Mouse (Mus musculus) lung, embryonic 15.5 days (tissue): Measurements from ENCODE around the gene Trdn. TPM values are rescaled to one million over a fixed set of nuclear protein-coding genes. Genes with fewer than 3 reads are reported as not detected.

Experiments used
- ATAC-seq: fragments of 200-750 bp; cut with Nextera tagmentation; 2 replicates; pipeline ENCODE4 v1.8.0; 2017; ENCODE audit warnings: moderate number of reproducible peaks, borderline replicate concordance; ENCODE audit not compliant: low FRiP score, low TSS enrichment; ENCODE audit errors: extremely low read depth
- H3K27ac ChIP-seq: fragments of 300-500 bp; sonication (generic); 2 replicates; pipeline ENCODE4 v1.5.1; 2015; ENCODE audit warnings: moderate library complexity, mild to moderate bottlenecking, inconsistent platforms
- H3K27me3 ChIP-seq: fragments of 300-500 bp; sonication (generic); 2 replicates; pipeline ENCODE4 v1.6.1; 2015; ENCODE audit warnings: inconsistent platforms
- H3K36me3 ChIP-seq: fragments of 300-500 bp; sonication (generic); 2 replicates; pipeline ENCODE4 v1.6.1; 2015; ENCODE audit warnings: inconsistent platforms
- H3K4me1 ChIP-seq: fragments of 300-500 bp; sonication (generic); 2 replicates; pipeline ENCODE4 v1.6.1; 2015; ENCODE audit warnings: inconsistent platforms
- H3K4me2 ChIP-seq: fragments of 300-500 bp; sonication (generic); 2 replicates; pipeline ENCODE4 v1.6.1; 2015; ENCODE audit warnings: inconsistent platforms, mild to moderate bottlenecking, moderate library complexity
- H3K4me3 ChIP-seq: fragments of 300-500 bp; sonication (generic); 2 replicates; pipeline ENCODE4 v1.5.1; 2015; ENCODE audit warnings: mild to moderate bottlenecking, inconsistent platforms
- H3K9ac ChIP-seq: fragments of 300-500 bp; sonication (generic); 2 replicates; pipeline ENCODE4 v1.6.1; 2015; ENCODE audit warnings: inconsistent platforms
- H3K9me3 ChIP-seq: fragments of 300-500 bp; sonication (generic); 2 replicates; pipeline ENCODE4 v1.6.1; 2016; ENCODE audit warnings: inconsistent platforms
- WGBS: fragments of 180-500 bp; shearing (Covaris S2); methylation state at CpG from one replicate; pipeline ENCODE4 v1.1.7; 2015; 5-methylcytosine and 5-hydroxymethylcytosine counted together
- polyA plus RNA-seq: library from polyadenylated mRNA; unstranded; fragments of >200 nt; fragmentation: Nextera tagmentation; extraction: Ambion mirVana; gene quantifications from 2 replicates; pipeline ENCODE4 v1.2.1, GENCODE M21; 2015

The Trdn gene
- polyA plus RNA-seq, result 5.6 and 10.3 TPM in 2 replicates

DNA sequence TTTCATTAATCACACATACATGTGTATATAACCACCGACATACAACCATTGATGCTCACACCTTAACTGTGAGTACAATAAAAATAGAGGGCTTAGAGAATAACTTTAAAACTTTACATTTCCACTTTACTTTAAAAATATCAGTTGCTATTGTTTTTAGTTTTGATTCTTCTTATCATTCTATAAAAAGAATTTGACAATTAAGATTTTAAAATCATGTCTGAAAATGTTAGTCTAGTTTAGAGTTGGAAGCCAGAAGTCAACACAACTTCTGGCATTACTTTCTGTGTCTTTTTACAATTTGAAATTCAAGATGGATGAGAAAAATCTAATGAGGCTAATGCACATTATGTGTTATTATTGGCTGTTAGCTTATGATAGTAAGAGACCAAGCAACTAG is at the start of gene Trdn:
TSS of gene Trdn (plus strand) at position 301 of the 400 bp plus-strand sequence.
- Histone ChIP-seq H3K4me1 (no peaks in the 10 kb centered on the region), H3K27me3 (no peaks in the 10 kb centered on the region), H3K4me2 (no peak within 1 kb of the TSS), H3K36me3 (no peaks in the 10 kb centered on the region), H3K27ac (no peak within 1 kb of the TSS), H3K9ac (no peak within 1 kb of the TSS), H3K4me3 (no peak within 1 kb of the TSS), H3K9me3 (no peaks in the 10 kb centered on the region)
- 84% methylated on average over 1 of the region's 1 CpGs for WGBS
- no peak for ATAC-seq

DNA sequence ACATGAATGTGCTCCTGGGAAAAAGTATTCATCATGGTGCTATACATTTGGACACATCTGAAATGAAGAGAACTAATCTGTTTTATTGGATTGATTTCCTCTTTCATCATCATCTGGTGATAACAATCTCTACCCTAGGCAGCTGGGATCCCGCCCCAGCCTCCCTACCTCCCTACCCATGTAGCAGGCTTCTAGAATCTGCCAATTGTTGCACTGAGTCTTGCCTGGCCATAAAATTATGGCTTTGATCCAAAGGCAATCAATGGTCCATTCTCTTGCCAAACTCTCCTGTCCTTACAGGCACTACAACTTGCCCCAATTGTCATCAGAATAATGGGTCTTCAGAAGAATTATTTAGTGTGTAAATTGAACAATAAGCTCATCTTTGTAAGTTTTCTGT is 19.6 kb upstream of the Trdn start:
- Histone ChIP-seq H3K36me3 (no peaks in the 10 kb centered on the region), H3K4me3 (no peak overlapping the region), H3K27ac (no peak overlapping the region), H3K9me3 (no peaks in the 10 kb centered on the region), H3K27me3 (no peaks in the 10 kb centered on the region), H3K9ac (no peak overlapping the region), H3K4me2 (no peak overlapping the region), H3K4me1 (no peaks in the 10 kb centered on the region)
- ATAC-seq, result no peak
- WGBS, result 65% methylated on average over 1 of the region's 1 CpGs

DNA sequence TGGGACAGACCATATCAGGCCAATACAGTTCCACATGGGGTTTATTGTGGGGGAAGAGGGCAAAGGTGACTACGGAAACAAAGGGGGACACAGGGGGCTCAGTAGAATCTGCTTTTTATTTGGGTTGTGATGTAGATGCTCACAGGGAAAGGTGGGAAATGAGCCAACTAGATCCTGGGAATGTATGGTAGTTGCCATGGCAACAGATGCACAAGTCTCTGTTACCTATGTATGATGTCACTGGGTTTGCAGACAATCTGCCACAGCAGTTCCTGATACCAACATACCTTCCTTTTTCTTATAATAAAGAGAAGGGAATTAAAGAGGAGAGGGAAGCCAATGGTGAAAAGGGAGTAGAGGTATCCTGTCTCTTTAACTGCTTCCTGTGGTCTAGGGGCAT is 14.8 kb upstream of the Trdn start:
- Histone ChIP-seq H3K9ac (no peak overlapping the region), H3K4me1 (no peaks in the 10 kb centered on the region), H3K9me3 (no peaks in the 10 kb centered on the region), H3K36me3 (no peaks in the 10 kb centered on the region), H3K27ac (no peak overlapping the region), H3K4me3 (no peak overlapping the region), H3K27me3 (no peaks in the 10 kb centered on the region), H3K4me2 (no peak overlapping the region)
- 90% methylated on average over 1 of the region's 1 CpGs for WGBS
- no peak for ATAC-seq

DNA sequence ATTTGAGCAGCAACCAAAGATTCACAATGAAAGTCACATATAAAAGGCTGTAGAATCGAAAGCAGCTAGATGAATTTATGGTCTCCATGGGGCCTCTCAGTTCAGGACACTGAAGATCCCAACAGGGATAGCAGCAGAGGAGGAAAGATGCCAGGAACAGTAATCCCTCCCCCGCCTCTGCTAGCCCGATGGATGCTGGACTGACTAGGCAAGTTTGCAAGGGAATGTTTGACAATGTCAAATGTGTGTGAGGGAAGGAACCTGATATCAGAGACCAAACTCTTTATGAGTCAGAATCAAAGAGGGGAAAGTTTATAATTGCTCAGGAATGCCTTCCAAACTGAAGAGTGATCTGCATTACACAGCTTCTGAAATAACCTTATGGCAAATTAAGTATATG is 7.2 kb upstream of the Trdn start:
- H3K4me1 ChIP-seq, result no peaks in the 10 kb centered on the region
- no peak overlapping the region for H3K9ac ChIP-seq
- H3K27me3 ChIP-seq, result no peaks in the 10 kb centered on the region
- no peak overlapping the region for H3K4me3 ChIP-seq
- H3K36me3 ChIP-seq, result no peaks in the 10 kb centered on the region
- no peak for ATAC-seq
- 59% methylated on average over 3 of the region's 3 CpGs for WGBS
- H3K9me3 ChIP-seq, result no peaks in the 10 kb centered on the region
- H3K4me2 ChIP-seq, result no peak overlapping the region
- no peak overlapping the region for H3K27ac ChIP-seq

DNA sequence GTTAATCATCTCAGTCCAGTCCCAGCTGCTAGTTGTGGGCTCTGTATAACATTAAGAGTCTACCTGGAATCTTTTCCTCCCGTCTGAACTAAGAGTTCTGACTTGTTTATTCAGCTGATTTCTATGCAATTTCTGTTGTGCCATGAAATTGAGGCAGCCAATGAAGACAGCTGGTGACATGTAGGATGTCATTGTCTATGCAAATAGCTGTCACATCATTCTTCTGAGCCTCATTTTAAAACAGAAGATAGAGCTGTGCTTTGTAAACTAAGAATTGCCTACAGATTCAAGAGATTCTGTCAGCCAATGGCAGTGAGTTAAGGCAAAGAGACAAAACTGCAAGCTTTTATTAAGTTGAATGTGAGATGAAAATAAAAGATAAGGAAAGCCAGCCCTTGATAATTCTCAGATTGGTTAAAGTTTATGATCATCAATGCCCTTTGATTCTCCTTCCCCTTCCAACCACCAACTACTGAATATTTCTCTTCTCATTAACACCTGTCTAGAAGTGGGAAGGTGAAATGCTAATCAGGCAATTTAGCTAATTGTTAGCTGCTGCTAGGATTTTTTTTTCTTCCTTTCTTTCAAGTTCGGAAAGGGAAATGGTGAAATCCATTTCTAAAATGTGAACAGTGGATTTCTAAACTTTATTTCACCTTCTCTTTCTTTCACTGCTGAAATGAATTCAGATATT is 1.9 kb downstream of the Trdn start:
- no peaks in the 10 kb centered on the region for H3K4me1 ChIP-seq
- no peak overlapping the region for H3K9ac ChIP-seq
- no peak for ATAC-seq
- H3K4me2 ChIP-seq, result no peak overlapping the region
- no peaks in the 10 kb centered on the region for H3K9me3 ChIP-seq
- no peak overlapping the region for H3K27ac ChIP-seq
- H3K27me3 ChIP-seq, result no peaks in the 10 kb centered on the region
- H3K36me3 ChIP-seq, result no peaks in the 10 kb centered on the region
- no peak overlapping the region for H3K4me3 ChIP-seq
- 54% methylated on average over 2 of the region's 2 CpGs for WGBS

DNA sequence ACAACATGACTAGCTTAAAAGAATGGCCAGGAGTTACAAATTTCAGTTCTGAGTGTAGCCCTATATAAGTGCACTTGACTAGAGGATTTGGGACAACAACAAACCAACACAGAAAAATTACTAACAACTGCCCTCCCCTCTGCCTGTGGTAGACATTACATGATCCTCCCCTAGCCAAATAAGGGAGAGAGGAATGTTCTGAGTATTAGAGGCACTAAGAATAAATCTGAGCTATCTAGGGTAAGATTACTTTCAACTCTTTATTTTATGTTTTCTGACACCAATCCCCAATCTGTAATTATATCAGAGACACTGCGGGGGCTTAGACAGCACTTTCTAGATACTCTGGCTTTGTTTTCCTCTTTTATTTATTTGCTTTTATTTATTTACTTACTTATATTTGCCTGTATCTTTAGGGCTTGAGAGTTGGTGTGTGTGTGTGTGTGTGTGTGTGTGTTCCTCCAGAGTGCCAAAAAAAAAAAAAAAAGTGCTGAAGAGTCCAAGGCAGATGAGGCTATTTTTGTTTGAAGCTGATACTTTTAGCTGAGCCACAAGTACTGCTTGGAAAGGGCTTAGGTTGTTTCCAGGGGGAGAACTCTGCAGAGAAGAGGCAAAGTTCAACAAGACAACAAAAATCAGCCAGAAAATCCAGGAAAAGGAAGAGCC is 2.7 kb downstream of the Trdn start:
- Histone ChIP-seq H3K36me3 (no peaks in the 10 kb centered on the region), H3K27ac (no peak overlapping the region), H3K9me3 (no peaks in the 10 kb centered on the region), H3K9ac (no peak overlapping the region), H3K4me2 (no peak overlapping the region), H3K4me1 (no peaks in the 10 kb centered on the region), H3K27me3 (no peaks in the 10 kb centered on the region), H3K4me3 (no peak overlapping the region)
- 70% methylated on average over 1 of the region's 1 CpGs for WGBS
- no peak for ATAC-seq

DNA sequence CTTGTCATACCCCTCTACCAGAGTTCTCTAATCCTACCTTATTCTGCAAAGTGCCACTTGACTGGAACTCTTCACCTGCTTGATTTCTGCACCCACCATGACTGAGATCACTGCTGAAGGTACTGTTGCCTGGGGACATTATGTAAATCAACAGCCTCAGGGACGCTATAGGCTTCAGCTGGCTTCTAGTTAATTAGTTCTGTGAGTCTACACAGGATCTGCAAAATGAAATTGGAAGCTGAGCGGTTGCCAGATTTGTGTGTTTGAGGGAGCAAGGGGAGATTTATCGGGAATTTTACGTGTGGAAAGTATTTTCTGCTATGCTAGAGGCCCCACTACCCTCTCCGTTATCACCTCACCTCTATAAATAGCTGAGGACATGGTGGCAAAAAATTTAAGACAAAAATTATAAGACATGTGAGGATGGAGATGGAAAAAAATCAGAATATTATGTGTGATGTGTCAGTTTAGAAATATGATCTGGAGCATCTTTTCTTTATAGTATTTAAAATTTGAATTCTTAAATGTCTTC is 3.3 kb downstream of the Trdn start:
- no peak overlapping the region for H3K27ac ChIP-seq

DNA sequence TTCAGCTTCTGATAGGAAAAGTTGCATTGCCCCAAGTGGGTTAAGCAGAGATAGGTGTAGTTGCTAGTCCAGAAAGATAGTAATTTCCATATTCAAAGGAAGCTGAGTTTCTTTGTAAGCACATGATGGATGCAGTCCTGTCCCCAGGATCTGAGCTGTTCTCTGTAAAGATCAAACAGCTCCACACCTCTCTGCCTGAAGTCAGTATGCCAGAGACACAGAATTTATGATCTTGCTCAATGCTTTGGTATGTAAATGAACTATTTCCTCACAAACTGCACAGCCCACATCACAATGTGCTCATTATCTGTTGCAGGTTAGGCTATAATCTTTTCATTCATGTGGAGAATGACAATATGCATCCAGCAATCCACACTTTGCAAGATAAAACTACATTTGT is 8.0 kb downstream of the Trdn start:
- Histone ChIP-seq H3K27me3 (no peaks in the 10 kb centered on the region), H3K9me3 (no peaks in the 10 kb centered on the region), H3K4me3 (no peak overlapping the region), H3K4me1 (no peaks in the 10 kb centered on the region), H3K4me2 (no peak overlapping the region), H3K27ac (no peak overlapping the region), H3K36me3 (no peaks in the 10 kb centered on the region), H3K9ac (no peak overlapping the region)
- ATAC-seq, result no peak

More for the DNA sequence above, 3.3 kb downstream of the Trdn start:
- no peaks in the 10 kb centered on the region for H3K9me3 ChIP-seq
- H3K4me3 ChIP-seq, result no peak overlapping the region
- H3K4me1 ChIP-seq, result no peaks in the 10 kb centered on the region
- 54% methylated on average over 5 of the region's 5 CpGs for WGBS
- no peaks in the 10 kb centered on the region for H3K36me3 ChIP-seq
- H3K9ac ChIP-seq, result no peak overlapping the region
- H3K4me2 ChIP-seq, result no peak overlapping the region
- no peaks in the 10 kb centered on the region for H3K27me3 ChIP-seq
- no peak for ATAC-seq

DNA sequence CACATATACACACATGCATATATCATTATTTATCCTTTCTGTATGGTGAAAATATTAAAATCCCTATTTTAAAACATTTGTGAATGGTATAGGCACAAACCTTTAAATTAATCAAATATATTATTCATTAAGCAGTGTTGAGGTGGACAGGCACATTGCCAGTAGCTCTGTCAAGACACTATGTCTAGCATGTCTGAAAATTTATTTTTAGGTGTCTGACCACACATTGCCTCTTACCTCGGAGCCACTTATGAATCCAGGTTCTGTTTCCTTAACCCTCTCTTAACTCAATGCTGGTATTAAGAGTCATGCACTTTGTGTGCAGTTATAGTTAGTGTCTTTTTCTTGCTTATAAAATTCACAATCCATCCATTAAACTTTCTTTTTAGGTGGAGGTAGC is 12.0 kb downstream of the Trdn start:
- ATAC-seq, result no peak
- Histone ChIP-seq H3K27me3 (no peaks in the 10 kb centered on the region), H3K4me2 (no peak overlapping the region), H3K4me3 (no peak overlapping the region), H3K27ac (no peak overlapping the region), H3K4me1 (no peaks in the 10 kb centered on the region), H3K9me3 (no peaks in the 10 kb centered on the region), H3K9ac (no peak overlapping the region), H3K36me3 (no peaks in the 10 kb centered on the region)
- 57% methylated on average over 1 of the region's 1 CpGs for WGBS

DNA sequence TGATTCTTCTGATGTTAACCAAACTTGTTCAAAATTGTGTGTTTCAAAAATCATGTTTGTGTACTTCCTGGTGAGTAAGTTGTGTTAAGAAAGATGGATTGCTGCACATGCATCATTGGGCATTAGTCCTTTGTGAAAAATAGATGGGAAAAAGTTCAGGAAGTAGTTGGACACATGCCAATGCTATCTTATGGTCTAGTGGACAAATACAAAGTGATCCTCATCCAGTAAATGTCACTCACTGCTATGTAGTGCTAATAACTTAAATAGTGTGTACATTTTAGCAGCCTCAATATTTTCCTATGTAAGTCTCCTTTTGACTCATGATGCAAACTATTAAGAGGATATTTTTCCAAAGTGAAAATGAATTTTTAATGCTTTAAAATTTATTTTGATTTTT is 27.6 kb downstream of the Trdn start:
- Histone ChIP-seq H3K9ac (no peak overlapping the region), H3K4me3 (no peak overlapping the region), H3K27ac (no peak overlapping the region), H3K27me3 (no peaks in the 10 kb centered on the region), H3K36me3 (no peaks in the 10 kb centered on the region), H3K4me1 (no peaks in the 10 kb centered on the region), H3K9me3 (no peaks in the 10 kb centered on the region), H3K4me2 (no peak overlapping the region)
- no peak for ATAC-seq

DNA sequence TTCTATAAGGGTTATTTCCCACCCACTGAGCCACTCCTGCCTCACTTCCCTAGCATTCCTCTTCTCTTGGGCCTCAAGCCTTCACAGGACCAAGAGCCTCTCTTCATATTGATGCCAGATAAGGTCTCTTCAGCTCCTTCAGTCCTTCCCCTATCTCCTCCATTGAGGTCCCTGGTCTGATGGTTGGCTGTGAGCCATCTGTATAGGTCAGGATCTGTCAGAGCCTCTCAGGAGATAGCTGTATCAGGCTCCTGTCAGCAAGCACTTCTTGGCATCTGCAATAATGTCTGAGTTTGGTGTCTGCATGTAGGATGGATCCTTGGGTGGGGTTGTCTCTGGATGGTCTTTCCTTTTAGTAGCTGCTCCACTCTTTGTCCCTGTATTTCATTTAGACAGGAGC is 42.7 kb downstream of the Trdn start:
- Histone ChIP-seq H3K27me3 (no peaks in the 10 kb centered on the region), H3K9me3 (no peaks in the 10 kb centered on the region), H3K4me2 (no peak overlapping the region), H3K27ac (no peak overlapping the region), H3K4me3 (no peak overlapping the region), H3K36me3 (no peaks in the 10 kb centered on the region), H3K4me1 (no peaks in the 10 kb centered on the region), H3K9ac (no peak overlapping the region)
- no peak for ATAC-seq

DNA sequence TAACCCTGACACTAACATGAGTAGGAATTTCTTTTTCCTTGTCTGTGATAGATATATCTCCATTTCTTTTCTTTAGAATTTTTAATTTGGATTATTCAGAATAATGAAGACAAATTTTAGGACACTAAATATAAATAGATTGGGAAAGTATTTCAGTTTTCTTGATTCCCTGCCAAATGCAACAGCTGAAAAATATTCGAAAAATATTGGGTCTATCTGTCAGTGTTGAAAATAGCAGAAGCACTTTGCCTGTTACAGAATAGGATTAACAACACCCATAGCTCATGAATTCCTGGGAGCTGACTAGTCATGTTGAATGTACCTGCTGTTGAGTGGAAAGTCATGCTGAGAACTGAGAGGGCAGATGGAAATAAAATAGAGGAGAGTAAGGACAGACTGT is 64.6 kb downstream of the Trdn start:
- Histone ChIP-seq H3K9me3 (no peaks in the 10 kb centered on the region), H3K4me1 (no peaks in the 10 kb centered on the region), H3K36me3 (no peaks in the 10 kb centered on the region), H3K27ac (no peak overlapping the region), H3K27me3 (no peaks in the 10 kb centered on the region), H3K4me2 (no peak overlapping the region), H3K4me3 (no peak overlapping the region), H3K9ac (no peak overlapping the region)
- WGBS, result 51% methylated on average over 1 of the region's 1 CpGs
- no peak for ATAC-seq
